Mouse (Mus musculus): ENCODE measurements around the gene Scd2.

DNA sequence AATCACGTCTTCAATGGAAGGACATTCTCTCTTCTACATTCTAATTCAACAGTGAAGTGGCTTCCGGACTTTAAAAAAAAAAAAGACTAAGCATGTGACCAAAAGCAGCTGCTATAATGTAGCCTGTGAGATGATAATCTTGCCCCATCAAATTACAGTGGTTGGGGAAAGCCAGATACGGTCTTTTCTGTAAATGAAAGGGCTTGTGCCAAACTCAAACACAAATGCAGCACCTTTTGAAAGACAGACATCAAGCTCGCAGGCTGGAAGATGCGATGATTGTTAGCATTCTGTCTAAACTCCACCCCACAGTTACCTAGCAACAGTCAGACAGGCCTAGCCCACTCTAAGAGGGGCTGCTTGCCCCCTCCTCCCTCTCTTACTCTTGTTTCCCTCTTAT, 17.3 kb downstream of the Scd2 start:
- TF ChIP-seq CTCF (IDR thresholded peaks at IDR 0.05; ENCODE audit: low read depth) (no peak), EP300 (IDR thresholded peaks at IDR 0.05; ENCODE audit: low read depth) (no peak)
